Mouse (Mus musculus) hematopoietic stem cell, adult 5-6 weeks (primary cell): Measurements from ENCODE around the gene Dclre1a. TPM values are rescaled to one million over a fixed set of nuclear protein-coding genes. Genes with fewer than 3 reads are reported as not detected.

Source experiments
- ATAC-seq, 2 experiments: fragments of 125-278 bp in 1 of 2; replicated peaks in 1 of 2; 2 replicates each; pipeline ENCODE4 v1.8.0; 2016 to 2017; ENCODE audit warnings: inconsistent platforms in 2 of 2, mild to moderate bottlenecking in 2 of 2, moderate number of reproducible peaks in 2 of 2, low read depth in 1 of 2, moderate TSS enrichment in 1 of 2; ENCODE audit not compliant: low FRiP score in 2 of 2, poor library complexity in 2 of 2, severe bottlenecking in 2 of 2, insufficient read depth in 1 of 2, low TSS enrichment in 1 of 2
- total RNA-seq: library from RNA; stranded (forward); fragments of 172-1452, 232-1000 nt; gene quantifications from 2 replicates; pipeline ENCODE4 v1.2.3, GENCODE M21; 2017

The Dclre1a gene
- total RNA-seq, result 10.4 and 14.9 TPM in 2 replicates

GRCm38 (mm10) chr19:56547456-56548229 is at the start of gene Dclre1a:
Gene Dclre1a, minus strand, starts transcription at chr19:56548222.
- ATAC-seq, result peak; percentile 59 to 70

- ATAC-seq, result no peak
These were observed 44.5 kb upstream of the Dclre1a start for GRCm38 (mm10) chr19:56592472-56592871.

DNA sequence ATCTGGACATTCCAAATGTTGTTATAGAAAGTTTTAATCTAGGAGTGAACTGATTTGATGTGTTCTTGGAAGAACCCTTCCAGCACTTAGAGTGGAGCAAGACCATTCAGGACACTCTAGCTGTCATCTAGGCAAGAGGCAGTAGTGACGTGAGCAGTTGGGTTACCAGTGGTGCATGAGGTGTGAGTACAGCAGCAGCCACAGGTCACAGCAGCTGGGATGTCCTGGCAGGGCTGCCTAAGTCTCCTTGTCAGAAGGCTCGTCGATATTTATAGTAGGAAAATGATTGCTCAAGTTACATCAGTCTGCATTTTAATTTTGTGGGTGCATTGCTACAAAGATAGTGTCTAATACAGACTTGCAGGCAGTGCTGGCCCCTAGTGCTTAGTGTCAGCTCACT is 42.2 kb upstream of the Dclre1a start:
- no peak for ATAC-seq

DNA sequence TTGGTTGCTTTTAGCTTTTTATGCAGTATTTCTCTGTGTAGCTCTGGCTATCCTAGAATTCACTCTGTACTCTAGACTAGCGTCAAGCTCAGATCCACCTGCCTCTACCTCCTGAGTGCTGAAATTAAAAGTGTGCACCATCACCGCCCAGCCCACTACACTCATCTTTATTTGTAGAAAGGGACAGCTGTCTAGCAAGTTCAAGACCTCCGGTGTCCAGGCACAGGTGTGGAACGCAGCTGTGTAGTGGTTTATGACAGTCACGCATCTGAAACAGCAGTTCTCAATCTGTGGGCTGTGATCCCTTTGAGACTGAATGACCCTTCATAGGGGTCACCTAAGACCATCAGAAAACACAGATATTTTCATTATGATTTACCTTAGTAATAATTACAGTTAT is 41.4 kb upstream of the Dclre1a start:
- ATAC-seq, result no peak

- ATAC-seq, result no peak
These were observed 41.0 kb upstream of the Dclre1a start for GRCm38 (mm10) chr19:56589008-56589407.

- no peak; a peak in 1 of 4 replicates for ATAC-seq
These were observed 40.2 kb upstream of the Dclre1a start for GRCm38 (mm10) chr19:56588205-56588626.

GRCm38 (mm10) chr19:56586320-56586719 is 38.3 kb upstream of the Dclre1a start:
- ATAC-seq, result no peak

GRCm38 (mm10) chr19:56584288-56584687 is 36.3 kb upstream of the Dclre1a start:
- ATAC-seq, result no peak

GRCm38 (mm10) chr19:56583785-56584184 is 35.8 kb upstream of the Dclre1a start:
- ATAC-seq, result no peak

- no peak for ATAC-seq
These were observed 34.0 kb upstream of the Dclre1a start for GRCm38 (mm10) chr19:56581981-56582380.

GRCm38 (mm10) chr19:56577801-56578200 is 29.8 kb upstream of the Dclre1a start:
- no peak for ATAC-seq

DNA sequence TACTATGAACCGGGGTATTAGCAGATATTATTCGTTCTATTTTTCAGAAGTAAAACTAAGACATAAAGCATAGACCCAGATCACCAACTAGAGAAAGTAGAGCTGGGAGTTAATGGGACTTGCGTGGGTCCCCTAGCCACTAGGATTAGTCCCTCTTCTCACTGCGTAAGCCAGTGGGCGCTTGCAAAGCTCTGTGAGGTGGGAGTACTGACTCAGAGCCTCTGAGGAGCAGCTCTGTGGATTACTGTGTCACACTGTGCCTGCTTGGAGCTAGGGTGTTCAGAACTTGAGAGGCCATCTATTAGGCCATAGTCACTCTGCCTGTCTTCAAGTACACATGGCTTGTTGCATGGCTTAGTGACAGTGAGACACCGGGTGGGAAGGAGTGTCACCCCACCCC is 25.2 kb upstream of the Dclre1a start:
- ATAC-seq, result no peak

DNA sequence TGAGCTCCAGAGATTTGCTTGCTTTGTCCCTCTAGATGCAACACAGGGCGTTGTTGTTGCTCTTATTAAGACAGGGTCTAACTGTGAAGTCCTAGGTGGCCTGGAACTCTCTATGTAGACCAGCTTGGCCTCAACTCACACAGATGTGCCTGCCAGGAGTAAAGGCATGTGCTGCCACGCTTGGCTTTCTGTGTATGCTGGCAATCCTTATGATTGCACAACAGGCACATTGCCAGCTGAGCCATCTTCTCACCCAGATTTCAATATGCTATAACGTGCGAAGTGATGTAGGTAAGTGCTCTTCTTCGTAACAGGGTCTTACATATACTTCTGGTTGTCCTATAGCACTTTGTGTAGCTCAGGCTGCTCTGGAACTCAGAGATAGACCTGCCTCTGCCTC is 23.9 kb upstream of the Dclre1a start:
- no peak for ATAC-seq

DNA sequence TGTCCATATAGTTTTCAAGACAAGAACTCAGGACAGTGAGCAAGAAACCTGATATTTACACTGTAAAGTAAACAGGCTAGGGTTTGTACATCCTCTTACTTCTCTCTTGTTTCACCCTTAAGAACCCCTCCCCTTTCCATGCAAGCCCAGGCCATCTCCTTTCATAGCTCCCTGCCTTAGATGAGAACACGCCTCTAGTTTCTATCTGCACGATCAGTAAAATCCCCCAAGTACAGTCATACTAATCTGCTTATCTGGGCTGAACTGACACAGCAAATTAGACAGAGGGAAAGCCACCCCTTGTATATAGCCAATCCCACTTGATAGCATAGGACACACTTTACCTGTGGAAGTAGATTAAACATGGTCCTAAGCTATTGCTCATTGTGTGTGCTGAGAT is 23.2 kb upstream of the Dclre1a start:
- no peak for ATAC-seq

GRCm38 (mm10) chr19:56570781-56571180 is 22.8 kb upstream of the Dclre1a start:
- no peak for ATAC-seq

GRCm38 (mm10) chr19:56566940-56567339 is 18.9 kb upstream of the Dclre1a start:
- ATAC-seq, result no peak

DNA sequence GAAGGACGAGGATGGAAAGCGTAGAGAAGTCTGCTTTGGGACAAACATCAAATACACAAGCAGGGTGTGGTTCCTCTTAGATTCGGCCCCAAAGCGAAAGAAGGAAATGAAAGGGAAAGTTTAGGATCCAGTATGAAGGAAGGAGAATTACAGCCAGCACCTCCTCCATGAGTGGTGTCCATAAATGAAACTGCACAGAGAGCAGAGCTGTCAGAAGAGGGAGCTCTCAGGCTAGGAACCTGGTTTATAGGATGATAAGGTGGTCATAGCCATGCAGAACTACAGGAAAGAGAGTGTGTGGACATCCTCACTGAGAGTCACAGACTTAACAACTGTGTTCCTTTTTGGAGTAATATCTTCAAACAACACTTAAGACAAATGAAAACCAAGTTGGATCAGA is 18.0 kb upstream of the Dclre1a start:
- peak; percentile 27 to 42; a peak in 2 of 4 replicates for ATAC-seq

DNA sequence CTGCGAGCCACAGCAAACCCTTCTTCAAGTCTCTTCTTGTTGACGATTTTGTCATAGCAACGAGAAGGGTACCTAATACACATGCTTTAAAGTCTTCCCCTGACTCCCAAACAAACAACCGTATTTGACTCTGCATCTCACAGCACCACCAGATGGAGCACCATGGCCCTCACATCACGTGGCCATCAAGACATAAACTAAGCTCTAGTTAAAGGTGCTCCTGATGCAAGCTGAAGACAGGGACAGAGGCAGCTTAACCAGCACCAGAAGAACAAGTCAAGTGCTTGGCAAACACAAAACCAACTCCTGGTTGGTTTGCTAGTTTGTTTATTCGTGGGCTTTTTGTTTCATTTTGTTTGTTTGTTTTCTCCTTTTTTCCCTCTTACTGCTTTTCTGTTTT is 17.3 kb upstream of the Dclre1a start:
- no peak for ATAC-seq

GRCm38 (mm10) chr19:56563469-56563868 is 15.4 kb upstream of the Dclre1a start:
- no peak for ATAC-seq
